Mouse (Mus musculus): ENCODE data around the gene Lasp1. TPM values are rescaled to one million over a fixed set of nuclear protein-coding genes. Genes with fewer than 3 reads are reported as not detected.
A peak's percentile ranks its signal among the peaks of the same experiment; 100 is the strongest.

The Lasp1 gene
- 153 and 160 TPM in 2 replicates for polyA plus RNA-seq (2015; fragmentation: Nextera tagmentation; extraction: Ambion mirVana)

- Histone ChIP-seq H3K4me3 (peak within 1 kb of the TSS; percentile 75), H3K36me3 (no peaks in the 10 kb centered on the region), H3K4me2 (peak within 1 kb of the TSS; percentile 75), H3K9me3 (no peaks in the 10 kb centered on the region), H3K4me1 (peaks cover 36% of the 10 kb centered on the region), H3K27me3 (no peaks in the 10 kb centered on the region), H3K9ac (peak within 1 kb of the TSS; percentile 66), H3K27ac (peak within 1 kb of the TSS; percentile 99)
- under 1% methylated on average over 11 of the region's 11 CpGs for WGBS
- peak; percentile 24; the same call in 1 of the 2 replicates for ATAC-seq (ENCODE audit: borderline replicate concordance, extremely low read depth, low FRiP score, low TSS enrichment)
Measured at GRCm38 (mm10) chr11:97798782-97799145, at the start of gene Lasp1. TSS of gene Lasp1 (plus strand) at chr11:97799000.

- H3K27ac ChIP-seq, result no peak overlapping the region
- no peaks in the 10 kb centered on the region for H3K4me1 ChIP-seq
- H3K9ac ChIP-seq, result no peak overlapping the region
- H3K4me3 ChIP-seq, result no peak overlapping the region
- no peaks in the 10 kb centered on the region for H3K27me3 ChIP-seq
- peaks cover 79% of the 10 kb centered on the region for H3K36me3 ChIP-seq
- WGBS, result 92% methylated on average over 8 of the region's 8 CpGs
- H3K4me2 ChIP-seq, result no peak overlapping the region
- H3K9me3 ChIP-seq, result no peaks in the 10 kb centered on the region
- ATAC-seq (ENCODE audit: borderline replicate concordance, extremely low read depth, low FRiP score, low TSS enrichment), result no peak
Measured at GRCm38 (mm10) chr11:97753277-97753676, 45.5 kb upstream of the Lasp1 start.

GRCm38 (mm10) chr11:97758125-97758524 lies 40.7 kb upstream of the Lasp1 start:
- no peaks in the 10 kb centered on the region for H3K27me3 ChIP-seq
- H3K4me1 ChIP-seq, result no peaks in the 10 kb centered on the region
- WGBS, result 93% methylated on average over 1 of the region's 1 CpGs

GRCm38 (mm10) chr11:97758942-97759341 lies 39.9 kb upstream of the Lasp1 start:
- Histone ChIP-seq H3K4me3 (no peak overlapping the region), H3K9me3 (no peaks in the 10 kb centered on the region), H3K36me3 (peaks cover 55% of the 10 kb centered on the region), H3K9ac (no peak overlapping the region), H3K27me3 (no peaks in the 10 kb centered on the region), H3K27ac (no peak overlapping the region), H3K4me2 (no peak overlapping the region), H3K4me1 (no peaks in the 10 kb centered on the region)
- 72% methylated on average over 6 of the region's 6 CpGs for WGBS
- ATAC-seq (ENCODE audit: borderline replicate concordance, extremely low read depth, low FRiP score, low TSS enrichment), result no peak

More at GRCm38 (mm10) chr11:97758125-97758524, 40.7 kb upstream of the Lasp1 start:
- Histone ChIP-seq H3K36me3 (peaks cover 60% of the 10 kb centered on the region), H3K9me3 (no peaks in the 10 kb centered on the region), H3K4me2 (no peak overlapping the region), H3K27ac (no peak overlapping the region), H3K4me3 (no peak overlapping the region), H3K9ac (no peak overlapping the region)
- ATAC-seq (ENCODE audit: borderline replicate concordance, extremely low read depth, low FRiP score, low TSS enrichment), result no peak

GRCm38 (mm10) chr11:97761638-97762037 lies 37.2 kb upstream of the Lasp1 start:
- peaks cover 36% of the 10 kb centered on the region for H3K36me3 ChIP-seq
- no peak for ATAC-seq (ENCODE audit: borderline replicate concordance, extremely low read depth, low FRiP score, low TSS enrichment)
- no peak overlapping the region for H3K4me3 ChIP-seq
- peaks cover 11% of the 10 kb centered on the region for H3K4me1 ChIP-seq
- no peaks in the 10 kb centered on the region for H3K27me3 ChIP-seq
- no peaks in the 10 kb centered on the region for H3K9me3 ChIP-seq
- no peak overlapping the region for H3K4me2 ChIP-seq
- H3K9ac ChIP-seq, result no peak overlapping the region
- H3K27ac ChIP-seq, result no peak overlapping the region

- Histone ChIP-seq H3K9ac (peak within 1 kb of the TSS; percentile 89), H3K4me3 (peak within 1 kb of the TSS; percentile 91), H3K36me3 (peaks cover 21% of the 10 kb centered on the region), H3K27ac (peak within 1 kb of the TSS; percentile 92), H3K9me3 (no peaks in the 10 kb centered on the region), H3K4me2 (peak within 1 kb of the TSS; percentile 66), H3K27me3 (no peaks in the 10 kb centered on the region), H3K4me1 (peaks cover 11% of the 10 kb centered on the region)
- peak; percentile 96 for ATAC-seq (ENCODE audit: borderline replicate concordance, extremely low read depth, low FRiP score, low TSS enrichment)
- WGBS, result under 1% methylated on average over 38 of the region's 38 CpGs
Measured at GRCm38 (mm10) chr11:97766154-97766881, 32.5 kb upstream of the Lasp1 start, which contains the start of gene Cwc25. TSS of gene Cwc25 (minus strand) at chr11:97766556.

- Histone ChIP-seq H3K9ac (no peak overlapping the region), H3K36me3 (no peaks in the 10 kb centered on the region), H3K4me3 (no peak overlapping the region), H3K4me2 (no peak overlapping the region), H3K27ac (no peak overlapping the region), H3K27me3 (no peaks in the 10 kb centered on the region), H3K9me3 (no peaks in the 10 kb centered on the region), H3K4me1 (peaks cover 11% of the 10 kb centered on the region)
- no peak for ATAC-seq (ENCODE audit: borderline replicate concordance, extremely low read depth, low FRiP score, low TSS enrichment)
- 21% methylated on average over 2 of the region's 2 CpGs for WGBS
Measured at GRCm38 (mm10) chr11:97769704-97770103, 29.1 kb upstream of the Lasp1 start.

GRCm38 (mm10) chr11:97771410-97771809 lies 27.4 kb upstream of the Lasp1 start:
- peaks cover 3% of the 10 kb centered on the region for H3K36me3 ChIP-seq
- H3K4me3 ChIP-seq, result no peak overlapping the region
- ATAC-seq (ENCODE audit: borderline replicate concordance, extremely low read depth, low FRiP score, low TSS enrichment), result no peak
- H3K4me1 ChIP-seq, result no peaks in the 10 kb centered on the region
- no peak overlapping the region for H3K4me2 ChIP-seq
- H3K27ac ChIP-seq, result no peak overlapping the region
- H3K9me3 ChIP-seq, result no peaks in the 10 kb centered on the region
- H3K27me3 ChIP-seq, result no peaks in the 10 kb centered on the region
- 80% methylated on average over 14 of the region's 14 CpGs for WGBS
- H3K9ac ChIP-seq, result no peak overlapping the region

GRCm38 (mm10) chr11:97775186-97775585 lies 23.6 kb upstream of the Lasp1 start:
- WGBS, result 69% methylated on average over 13 of the region's 13 CpGs
- H3K27ac ChIP-seq, result no peak overlapping the region
- H3K27me3 ChIP-seq, result no peaks in the 10 kb centered on the region
- peaks cover 39% of the 10 kb centered on the region for H3K36me3 ChIP-seq
- ATAC-seq (ENCODE audit: borderline replicate concordance, extremely low read depth, low FRiP score, low TSS enrichment), result no peak
- H3K4me3 ChIP-seq, result no peak overlapping the region
- H3K4me2 ChIP-seq, result no peak overlapping the region
- no peak overlapping the region for H3K9ac ChIP-seq
- no peaks in the 10 kb centered on the region for H3K9me3 ChIP-seq
- H3K4me1 ChIP-seq, result peaks cover 13% of the 10 kb centered on the region

GRCm38 (mm10) chr11:97775808-97776496 lies 22.8 kb upstream of the Lasp1 start, which contains the start of gene 1700001P01Rik:
TSS of gene 1700001P01Rik (minus strand) at chr11:97775918.
- H3K27me3 ChIP-seq, result no peaks in the 10 kb centered on the region
- WGBS, result 52% methylated on average over 17 of the region's 17 CpGs
- no peak within 1 kb of the TSS for H3K27ac ChIP-seq
- no peak within 1 kb of the TSS for H3K4me2 ChIP-seq
- no peaks in the 10 kb centered on the region for H3K9me3 ChIP-seq
- ATAC-seq (ENCODE audit: borderline replicate concordance, extremely low read depth, low FRiP score, low TSS enrichment), result no peak
- H3K4me3 ChIP-seq, result no peak within 1 kb of the TSS
- H3K9ac ChIP-seq, result no peak within 1 kb of the TSS
- H3K4me1 ChIP-seq, result peaks cover 21% of the 10 kb centered on the region
- peaks cover 47% of the 10 kb centered on the region for H3K36me3 ChIP-seq

- no peak overlapping the region for H3K27ac ChIP-seq
Measured at GRCm38 (mm10) chr11:97776497-97777128, 22.2 kb upstream of the Lasp1 start.

GRCm38 (mm10) chr11:97777129-97777529 lies 21.7 kb upstream of the Lasp1 start:
- H3K4me2 ChIP-seq, result no peak overlapping the region
- no peaks in the 10 kb centered on the region for H3K27me3 ChIP-seq
- ATAC-seq (ENCODE audit: borderline replicate concordance, extremely low read depth, low FRiP score, low TSS enrichment), result 0 out of 2 replicates have a peak, but pooled peaks have one; percentile 44
- peaks cover 24% of the 10 kb centered on the region for H3K4me1 ChIP-seq
- no peaks in the 10 kb centered on the region for H3K9me3 ChIP-seq
- no peak overlapping the region for H3K9ac ChIP-seq
- peaks cover 47% of the 10 kb centered on the region for H3K36me3 ChIP-seq
- WGBS, result 31% methylated on average over 2 of the region's 2 CpGs
- no peak overlapping the region for H3K4me3 ChIP-seq
- no peak overlapping the region for H3K27ac ChIP-seq

More at GRCm38 (mm10) chr11:97776497-97777128, 22.2 kb upstream of the Lasp1 start:
- no peak overlapping the region for H3K4me2 ChIP-seq
- no peak overlapping the region for H3K9ac ChIP-seq
- H3K36me3 ChIP-seq, result peaks cover 47% of the 10 kb centered on the region
- WGBS, result 48% methylated on average over 5 of the region's 5 CpGs
- peaks cover 24% of the 10 kb centered on the region for H3K4me1 ChIP-seq
- no peaks in the 10 kb centered on the region for H3K9me3 ChIP-seq
- H3K27me3 ChIP-seq, result no peaks in the 10 kb centered on the region
- ATAC-seq (ENCODE audit: borderline replicate concordance, extremely low read depth, low FRiP score, low TSS enrichment), result no peak
- no peak overlapping the region for H3K4me3 ChIP-seq
